Mouse (Mus musculus) C2C12 (cell line): Measurements from ENCODE around the gene Setd3. TPM values are rescaled to one million over a fixed set of nuclear protein-coding genes. Genes with fewer than 3 reads are reported as not detected.

Source experiments
- H3K27me3 ChIP-seq: one replicate; pipeline ENCODE4 v1.6.1; 2011; ENCODE audit not compliant: control insufficient read depth, insufficient read depth, insufficient read length
- H3K36me3 ChIP-seq: one replicate; pipeline ENCODE4 v1.6.1; 2011; ENCODE audit not compliant: control insufficient read depth, insufficient read depth
- H3K4me3 ChIP-seq: one replicate; pipeline ENCODE4 v1.5.1; 2011; ENCODE audit warnings: mild to moderate bottlenecking, control low read depth; ENCODE audit not compliant: poor library complexity, insufficient read depth, severe bottlenecking
- H3K79me2 ChIP-seq: one replicate; pipeline ENCODE4 v1.6.1; 2011; ENCODE audit not compliant: control insufficient read depth, insufficient read depth
- H3K79me3 ChIP-seq: one replicate; pipeline ENCODE4 v1.6.1; 2011; ENCODE audit warnings: low read depth, control low read depth
- H3ac ChIP-seq: one replicate; pipeline ENCODE3; 2011; ENCODE audit warnings: low read depth; ENCODE audit not compliant: control insufficient read depth, insufficient read length
- CEBPB ChIP-seq: IDR thresholded peaks from one replicate; pipeline ENCODE4 v1.6.1; 2011; ENCODE audit warnings: low read depth, mild to moderate bottlenecking, control low read depth, moderate library complexity
- CTCF ChIP-seq: IDR thresholded peaks from one replicate; pipeline ENCODE4 v1.5.1; 2011; ENCODE audit not compliant: control insufficient read depth, insufficient read depth, insufficient read length
- FOSL1 ChIP-seq: IDR thresholded peaks from one replicate; pipeline ENCODE4 v1.8.0; 2011; ENCODE audit warnings: mild to moderate bottlenecking, low read length; ENCODE audit not compliant: poor library complexity, insufficient read depth, severe bottlenecking
- MAX ChIP-seq: IDR thresholded peaks from one replicate; pipeline ENCODE4 v1.6.1; 2011; ENCODE audit warnings: mild to moderate bottlenecking, control low read depth
- MYOD1 ChIP-seq: IDR thresholded peaks from one replicate; pipeline ENCODE4 v1.6.1; 2011; ENCODE audit warnings: low read depth; ENCODE audit not compliant: control insufficient read depth, insufficient read length
- MYOG ChIP-seq: IDR thresholded peaks from one replicate; pipeline ENCODE4 v1.6.1; 2011; ENCODE audit not compliant: control insufficient read depth, insufficient read length; ENCODE audit errors: extremely low read depth
- USF1 ChIP-seq: IDR thresholded peaks from one replicate; pipeline ENCODE4 v1.6.1; 2011; ENCODE audit warnings: low read depth, mild to moderate bottlenecking, control low read depth, moderate library complexity
- polyA plus RNA-seq: library from polyadenylated mRNA; unstranded; fragments of >200 nt; fragmentation: generic; extraction: Trizol; gene quantifications from one replicate; pipeline ENCODE4 v1.2.1, GENCODE M21; 2012; ENCODE audit warnings: missing spikeins

Setd3 gene
- polyA plus RNA-seq, 1 experiment: 36.8 TPM

GRCm38 (mm10) chr12:108149764-108150163 is 29.4 kb downstream of the Setd3 start:
- Histone ChIP-seq H3K79me2 (no peaks in the 10 kb centered on the region), H3K4me3 (no peak overlapping the region), H3K36me3 (peaks cover 30% of the 10 kb centered on the region), H3ac (no peak overlapping the region), H3K79me3 (no peaks in the 10 kb centered on the region), H3K27me3 (no peaks in the 10 kb centered on the region)
- TF ChIP-seq FOSL1 (no peak), MAX (no peak), CEBPB (no peak), MYOD1 (no peak), USF1 (no peak), CTCF (no peak), MYOG (no peak)

GRCm38 (mm10) chr12:108145198-108145597 is 33.9 kb downstream of the Setd3 start:
- Histone ChIP-seq H3ac (no peak overlapping the region), H3K79me2 (no peaks in the 10 kb centered on the region), H3K36me3 (peaks cover 10% of the 10 kb centered on the region), H3K79me3 (no peaks in the 10 kb centered on the region), H3K27me3 (no peaks in the 10 kb centered on the region), H3K4me3 (no peak overlapping the region)
- TF ChIP-seq MYOG (no peak), MAX (no peak), MYOD1 (no peak), CTCF (no peak), USF1 (no peak), CEBPB (no peak), FOSL1 (no peak)

- Histone ChIP-seq H3K27me3 (no peaks in the 10 kb centered on the region), H3K79me2 (no peaks in the 10 kb centered on the region), H3K4me3 (no peak overlapping the region), H3K79me3 (no peaks in the 10 kb centered on the region), H3K36me3 (peaks cover 11% of the 10 kb centered on the region), H3ac (no peak overlapping the region)
- TF ChIP-seq FOSL1 (no peak), MYOD1 (no peak), CTCF (no peak), CEBPB (no peak), MAX (no peak), USF1 (no peak), MYOG (no peak)
These were observed 35.3 kb downstream of the Setd3 start for GRCm38 (mm10) chr12:108143624-108144498.

- H3K27me3 ChIP-seq: no peaks in the 10 kb centered on the region
- no peak overlapping the region for H3ac ChIP-seq
- H3K79me3 ChIP-seq: peaks cover 4% of the 10 kb centered on the region
- TF ChIP-seq CTCF (no peak), USF1 (no peak), FOSL1 (no peak)
- H3K4me3 ChIP-seq: no peak overlapping the region
- peaks cover 12% of the 10 kb centered on the region for H3K36me3 ChIP-seq
- H3K79me2 ChIP-seq: no peaks in the 10 kb centered on the region
These were observed 43.4 kb downstream of the Setd3 start for GRCm38 (mm10) chr12:108135610-108136208.

- peaks cover 4% of the 10 kb centered on the region for H3K79me3 ChIP-seq
- H3K36me3 ChIP-seq: peaks cover 16% of the 10 kb centered on the region
- H3K79me2 ChIP-seq: no peaks in the 10 kb centered on the region
- H3K27me3 ChIP-seq: no peaks in the 10 kb centered on the region
- TF ChIP-seq MAX (no peak), MYOD1 (no peak), CTCF (no peak), USF1 (no peak), MYOG (no peak)
- no peak overlapping the region for H3K4me3 ChIP-seq
- no peak overlapping the region for H3ac ChIP-seq
These were observed 45.9 kb downstream of the Setd3 start for GRCm38 (mm10) chr12:108133181-108133580.
